Mouse (Mus musculus) hindbrain, embryonic 15.5 days (tissue): ENCODE data around the gene Tuba8. TPM values are rescaled to one million over a fixed set of nuclear protein-coding genes. Genes with fewer than 3 reads are reported as not detected.

Experiments
- ATAC-seq: fragments of 200-750 bp; cut with Nextera tagmentation; 2 replicates; pipeline ENCODE4 v1.8.0; 2017; ENCODE audit warnings: low read depth, moderate number of reproducible peaks, moderate TSS enrichment; ENCODE audit not compliant: low FRiP score
- H3K27ac ChIP-seq: fragments of 300-500 bp; sonication (generic); replicated peaks from 2 replicates; pipeline ENCODE4 v1.5.1; 2015; ENCODE audit warnings: mild to moderate bottlenecking, inconsistent platforms
- H3K27me3 ChIP-seq: fragments of 300-500 bp; sonication (generic); 2 replicates; pipeline ENCODE4 v1.6.1; 2015; ENCODE audit warnings: control low read depth, inconsistent platforms
- H3K36me3 ChIP-seq: fragments of 300-500 bp; sonication (generic); 2 replicates; pipeline ENCODE4 v1.6.1; 2015; ENCODE audit warnings: control low read depth, inconsistent platforms
- H3K4me1 ChIP-seq: fragments of 300-500 bp; sonication (generic); replicated peaks from 2 replicates; pipeline ENCODE4 v1.6.1; 2015; ENCODE audit warnings: control low read depth, inconsistent platforms
- H3K4me2 ChIP-seq: fragments of 300-500 bp; sonication (generic); 2 replicates; pipeline ENCODE4 v1.6.1; 2015; ENCODE audit warnings: moderate library complexity, mild to moderate bottlenecking, inconsistent platforms
- H3K4me3 ChIP-seq: fragments of 300-500 bp; sonication (generic); 2 replicates; pipeline ENCODE4 v1.5.1; 2015; ENCODE audit warnings: mild to moderate bottlenecking, inconsistent platforms
- H3K9ac ChIP-seq: fragments of 300-500 bp; sonication (generic); 2 replicates; pipeline ENCODE4 v1.6.1; 2015; ENCODE audit warnings: inconsistent platforms
- H3K9me3 ChIP-seq: fragments of 300-500 bp; sonication (generic); 2 replicates; pipeline ENCODE4 v1.6.1; 2016; ENCODE audit warnings: control low read depth, inconsistent platforms
- WGBS: fragments of 180-500 bp; shearing (Covaris S2); methylation state at CpG from one replicate; pipeline ENCODE4 v1.1.7; 2015; 5-methylcytosine and 5-hydroxymethylcytosine counted together
- polyA plus RNA-seq: library from polyadenylated mRNA; unstranded; fragments of >200 nt; fragmentation: Nextera tagmentation; extraction: Ambion mirVana; gene quantifications from 2 replicates; pipeline ENCODE4 v1.2.1, GENCODE M21; 2015

Gene Tuba8
- polyA plus RNA-seq, 1 experiment from 2014 or later: 0.96 TPM

DNA sequence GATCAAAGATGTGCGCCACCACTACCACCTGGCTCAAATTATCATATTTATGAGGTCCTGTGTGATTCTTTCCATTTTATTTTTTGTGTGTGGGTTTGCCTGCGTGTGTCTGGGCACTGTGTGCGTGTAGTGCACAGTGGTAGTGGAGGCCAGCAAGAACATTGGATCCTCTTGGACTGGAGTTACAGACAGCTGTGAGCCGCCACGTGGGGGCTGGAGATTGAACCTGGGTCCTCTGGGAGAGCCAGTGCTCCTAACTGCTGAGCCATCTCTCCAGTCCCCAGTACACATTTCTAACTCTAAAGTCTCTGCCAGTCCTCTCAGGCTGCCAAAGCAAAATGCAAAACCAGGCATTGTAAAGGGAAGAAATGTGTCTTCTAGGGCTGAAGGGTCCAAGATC, 4.0 kb upstream of the Tuba8 start:
- 84% methylated on average over 5 of the region's 5 CpGs for WGBS

DNA sequence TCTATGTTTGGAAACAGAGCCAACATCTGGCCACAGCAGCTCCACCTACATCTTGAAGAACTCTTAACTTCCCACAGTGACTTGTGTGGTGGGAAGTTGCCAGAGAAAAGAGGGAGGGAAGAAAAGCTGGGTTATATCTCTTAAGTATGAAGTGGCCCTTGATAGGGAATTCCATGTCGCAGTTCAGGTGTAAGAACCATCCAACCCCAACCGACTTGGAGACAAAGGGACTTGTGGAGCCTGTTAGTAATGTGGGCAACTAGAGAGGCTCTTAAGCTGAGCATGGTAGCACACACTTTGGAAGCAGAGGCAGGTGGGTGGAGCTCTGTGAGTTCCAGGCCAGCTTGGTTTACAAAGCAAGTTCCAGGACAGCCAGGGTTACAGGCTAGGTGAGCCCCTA, 912 bp upstream of the Tuba8 start:
- ATAC-seq: no peak
- WGBS: 82% methylated on average over 2 of the region's 2 CpGs
- H3K9ac ChIP-seq: no peak overlapping the region

More for the DNA sequence above, 4.0 kb upstream of the Tuba8 start:
- H3K4me2 ChIP-seq: no peak overlapping the region
- no peaks in the 10 kb centered on the region for H3K9me3 ChIP-seq
- no peak for ATAC-seq
- H3K4me1 ChIP-seq: peaks cover 15% of the 10 kb centered on the region
- H3K4me3 ChIP-seq: no peak overlapping the region
- no peak overlapping the region for H3K9ac ChIP-seq
- no peak overlapping the region for H3K27ac ChIP-seq
- no peaks in the 10 kb centered on the region for H3K36me3 ChIP-seq
- peaks cover 11% of the 10 kb centered on the region for H3K27me3 ChIP-seq

DNA sequence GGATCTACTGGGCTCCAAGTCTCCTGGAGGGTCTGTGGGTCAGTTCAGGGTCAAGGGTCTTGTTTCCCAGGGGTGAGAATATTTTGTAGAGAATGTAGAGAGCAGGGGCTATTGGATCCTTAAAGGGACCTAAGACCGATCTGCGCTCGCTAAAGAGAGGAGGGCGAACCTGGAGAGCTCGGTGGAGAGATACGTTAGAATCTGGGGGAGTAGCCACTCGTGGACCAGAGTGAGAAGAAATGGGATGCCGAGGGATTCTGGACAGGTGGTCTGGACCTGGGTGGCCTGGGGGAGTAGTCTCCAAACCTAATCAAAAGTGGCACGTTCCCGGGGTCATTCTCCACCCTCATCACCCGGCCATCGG, 412 bp downstream of the Tuba8 start:
- 3% methylated on average over 12 of the region's 12 CpGs for WGBS
- H3K27ac ChIP-seq: no peak overlapping the region
- H3K36me3 ChIP-seq: no peaks in the 10 kb centered on the region
- H3K27me3 ChIP-seq: peaks cover 13% of the 10 kb centered on the region
- H3K9ac ChIP-seq: peak overlapping the region; percentile 63
- ATAC-seq: peak; percentile 61; the same call in 1 of the 2 replicates
- peak overlapping the region; percentile 99 for H3K4me2 ChIP-seq
- peaks cover 17% of the 10 kb centered on the region for H3K4me1 ChIP-seq
- peak overlapping the region; percentile 53 for H3K4me3 ChIP-seq
- H3K9me3 ChIP-seq: no peaks in the 10 kb centered on the region

More for the DNA sequence above, 912 bp upstream of the Tuba8 start:
- H3K4me2 ChIP-seq: no peak overlapping the region
- peaks cover 13% of the 10 kb centered on the region for H3K27me3 ChIP-seq
- no peak overlapping the region for H3K27ac ChIP-seq
- peaks cover 17% of the 10 kb centered on the region for H3K4me1 ChIP-seq
- no peaks in the 10 kb centered on the region for H3K36me3 ChIP-seq
- H3K4me3 ChIP-seq: no peak overlapping the region
- no peaks in the 10 kb centered on the region for H3K9me3 ChIP-seq

DNA sequence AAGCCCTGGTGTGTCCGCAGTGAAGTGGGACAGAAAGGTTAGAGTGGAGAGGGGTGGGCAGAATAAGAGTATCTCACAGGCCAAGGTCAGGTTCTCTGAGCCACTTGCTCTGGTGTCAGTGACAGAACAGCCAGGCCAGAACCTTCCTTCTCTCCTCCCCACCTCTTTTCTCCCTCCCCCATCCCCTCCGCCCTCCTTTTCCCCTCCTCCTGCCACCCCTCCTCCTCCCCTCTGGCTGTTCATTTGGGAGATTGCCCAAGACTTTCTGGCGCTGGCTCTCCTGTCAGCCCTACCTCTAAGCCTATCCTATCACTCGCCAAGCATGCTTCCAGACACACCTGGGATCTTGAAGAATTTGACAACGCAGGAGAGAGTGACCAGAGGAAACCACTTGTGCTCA, 1.2 kb downstream of the Tuba8 start:
- no peak overlapping the region for H3K9ac ChIP-seq
- ATAC-seq: no peak
- peaks cover 17% of the 10 kb centered on the region for H3K4me1 ChIP-seq
- H3K4me3 ChIP-seq: peak overlapping the region; percentile 53
- peak overlapping the region; percentile 99 for H3K4me2 ChIP-seq
- no peaks in the 10 kb centered on the region for H3K36me3 ChIP-seq
- no peaks in the 10 kb centered on the region for H3K9me3 ChIP-seq
- WGBS: 6% methylated on average over 5 of the region's 5 CpGs
- H3K27ac ChIP-seq: no peak overlapping the region
- peaks cover 13% of the 10 kb centered on the region for H3K27me3 ChIP-seq

DNA sequence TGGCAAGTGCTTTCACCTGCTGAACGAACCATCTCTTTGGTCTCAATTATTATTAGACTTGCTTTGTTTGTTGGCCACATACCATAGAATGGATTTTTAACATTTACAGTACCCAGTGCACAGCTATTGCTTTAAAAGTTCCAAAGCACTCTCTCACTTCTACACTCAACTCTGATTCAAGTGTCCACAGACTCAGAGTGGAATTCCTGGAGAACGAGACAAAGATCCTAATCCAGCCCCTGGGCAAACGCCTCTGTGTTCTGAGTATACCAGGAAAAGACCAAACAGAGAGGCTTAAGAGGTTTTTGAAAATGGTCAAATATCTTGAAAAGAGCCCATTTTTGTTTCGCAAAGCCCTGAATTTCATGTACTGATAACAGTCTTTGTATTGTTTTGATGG, 2.5 kb downstream of the Tuba8 start:
- Histone ChIP-seq H3K27me3 (peaks cover 13% of the 10 kb centered on the region), H3K4me2 (no peak overlapping the region), H3K4me3 (no peak overlapping the region), H3K4me1 (peaks cover 17% of the 10 kb centered on the region), H3K9ac (no peak overlapping the region), H3K27ac (no peak overlapping the region), H3K9me3 (no peaks in the 10 kb centered on the region), H3K36me3 (no peaks in the 10 kb centered on the region)
- no peak for ATAC-seq
- 93% methylated on average over 4 of the region's 4 CpGs for WGBS

DNA sequence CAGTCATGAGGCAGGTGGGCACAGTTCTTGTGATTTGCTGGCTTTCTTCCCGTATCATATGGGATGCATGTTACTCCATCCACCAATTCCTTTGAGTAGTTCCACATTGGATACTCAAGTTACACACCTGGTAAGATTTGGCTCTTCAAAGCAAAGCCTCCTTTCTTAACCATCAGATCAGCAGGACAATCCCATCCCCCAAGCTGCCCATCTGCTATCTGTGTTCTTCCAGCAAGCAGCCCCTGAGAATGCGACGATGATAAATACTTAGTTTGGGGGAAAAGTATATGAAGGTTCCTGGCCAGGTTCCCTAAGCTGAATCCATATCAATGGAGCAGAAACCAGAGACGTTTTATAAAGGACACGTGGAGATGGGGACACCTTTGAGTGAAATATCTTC, 3.7 kb downstream of the Tuba8 start:
- no peak overlapping the region for H3K27ac ChIP-seq
- H3K36me3 ChIP-seq: no peaks in the 10 kb centered on the region
- H3K4me2 ChIP-seq: no peak overlapping the region
- no peak overlapping the region for H3K9ac ChIP-seq
- peaks cover 17% of the 10 kb centered on the region for H3K4me1 ChIP-seq
- ATAC-seq: no peak
- peaks cover 11% of the 10 kb centered on the region for H3K27me3 ChIP-seq
- H3K4me3 ChIP-seq: no peak overlapping the region
- H3K9me3 ChIP-seq: no peaks in the 10 kb centered on the region
- WGBS: 90% methylated on average over 5 of the region's 5 CpGs

DNA sequence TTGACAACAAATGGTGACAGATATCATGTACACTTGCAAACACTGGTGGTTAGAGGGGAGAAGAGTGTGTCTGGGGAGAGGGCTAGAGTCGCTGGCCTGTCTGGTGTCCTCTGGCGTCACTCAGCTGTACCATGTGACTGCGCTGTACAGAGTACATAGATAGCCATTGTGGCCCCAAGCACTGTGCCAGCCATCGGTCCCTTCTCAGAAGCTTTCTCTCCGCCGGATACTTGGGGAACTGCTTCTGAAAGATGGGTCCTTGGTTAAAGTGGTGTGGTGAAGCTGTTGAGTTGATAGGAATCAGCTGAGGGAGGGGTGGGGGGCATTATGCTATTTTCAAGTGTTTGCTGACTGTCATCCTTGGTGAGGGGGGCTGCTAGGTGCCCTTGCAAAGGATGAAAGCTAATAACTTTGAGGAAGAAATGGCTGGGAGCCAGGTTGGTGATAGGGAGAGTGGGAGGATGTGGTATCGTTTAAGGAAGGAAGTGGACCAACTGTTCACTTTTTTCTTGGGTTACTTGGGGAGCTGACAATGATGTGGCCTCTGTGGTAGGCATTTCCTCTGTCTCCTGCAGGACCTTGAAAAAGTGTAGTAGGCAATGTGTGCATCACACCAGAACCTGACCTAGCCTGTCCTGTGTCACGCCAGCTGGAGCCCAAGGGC, 4.3 kb downstream of the Tuba8 start:
- Histone ChIP-seq H3K27ac (no peak overlapping the region), H3K36me3 (no peaks in the 10 kb centered on the region), H3K4me1 (peaks cover 17% of the 10 kb centered on the region), H3K4me2 (no peak overlapping the region), H3K27me3 (peaks cover 6% of the 10 kb centered on the region; the same call in 1 of the 2 replicates), H3K4me3 (no peak overlapping the region), H3K9ac (no peak overlapping the region), H3K9me3 (no peaks in the 10 kb centered on the region)
- WGBS: 90% methylated on average over 8 of the region's 8 CpGs
- no peak for ATAC-seq

DNA sequence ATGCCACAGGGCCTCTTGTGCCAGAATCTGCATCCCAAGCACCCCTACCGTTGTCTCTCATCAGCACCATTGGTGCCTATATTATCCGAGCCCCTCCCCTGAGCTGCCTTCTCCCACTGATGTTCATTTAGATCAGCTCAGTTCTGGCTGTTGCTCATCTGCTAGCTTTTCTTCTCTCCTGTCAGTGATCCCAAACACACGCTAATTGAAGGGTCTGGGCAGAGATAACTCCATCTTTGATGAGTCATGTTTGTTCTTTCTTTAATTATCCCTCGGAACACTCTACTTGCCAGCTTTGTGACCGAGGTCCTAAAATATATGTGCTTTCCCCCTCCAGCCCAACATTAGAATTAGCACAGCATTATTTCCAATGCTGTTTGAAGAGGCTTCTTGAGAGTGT, 4.8 kb downstream of the Tuba8 start:
- no peak overlapping the region for H3K4me3 ChIP-seq
- H3K9ac ChIP-seq: no peak overlapping the region
- H3K4me2 ChIP-seq: no peak overlapping the region
- no peaks in the 10 kb centered on the region for H3K9me3 ChIP-seq
- 84% methylated on average over 5 of the region's 5 CpGs for WGBS
- H3K36me3 ChIP-seq: no peaks in the 10 kb centered on the region
- H3K4me1 ChIP-seq: peaks cover 14% of the 10 kb centered on the region
- H3K27me3 ChIP-seq: peaks cover 5% of the 10 kb centered on the region; the same call in 1 of the 2 replicates
- ATAC-seq: no peak
- no peak overlapping the region for H3K27ac ChIP-seq

DNA sequence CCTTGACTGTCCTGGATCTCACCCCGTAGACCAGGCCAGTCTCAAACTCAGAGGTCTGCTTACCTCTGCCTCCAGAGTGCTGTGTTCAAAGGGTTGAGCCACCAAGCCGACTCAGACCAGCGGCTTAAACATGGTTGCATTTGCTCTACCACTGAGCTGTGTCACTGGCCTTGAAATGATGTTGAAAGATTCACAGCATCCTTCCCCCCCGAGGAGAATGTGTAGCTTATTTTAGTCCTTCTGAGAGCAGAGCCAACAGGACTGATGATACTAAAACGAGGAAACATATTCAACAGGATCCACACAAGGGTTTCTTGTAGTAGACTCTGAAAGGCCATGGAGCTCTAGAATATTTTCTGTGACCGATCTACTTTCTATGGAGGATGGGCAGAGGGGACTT, 5.4 kb downstream of the Tuba8 start:
- Histone ChIP-seq H3K4me1 (peaks cover 8% of the 10 kb centered on the region), H3K4me2 (no peak overlapping the region), H3K9ac (no peak overlapping the region), H3K4me3 (no peak overlapping the region), H3K36me3 (no peaks in the 10 kb centered on the region), H3K27ac (no peak overlapping the region), H3K9me3 (no peaks in the 10 kb centered on the region), H3K27me3 (peaks cover 5% of the 10 kb centered on the region; the same call in 1 of the 2 replicates)
- ATAC-seq: no peak
- WGBS: 84% methylated on average over 6 of the region's 6 CpGs

DNA sequence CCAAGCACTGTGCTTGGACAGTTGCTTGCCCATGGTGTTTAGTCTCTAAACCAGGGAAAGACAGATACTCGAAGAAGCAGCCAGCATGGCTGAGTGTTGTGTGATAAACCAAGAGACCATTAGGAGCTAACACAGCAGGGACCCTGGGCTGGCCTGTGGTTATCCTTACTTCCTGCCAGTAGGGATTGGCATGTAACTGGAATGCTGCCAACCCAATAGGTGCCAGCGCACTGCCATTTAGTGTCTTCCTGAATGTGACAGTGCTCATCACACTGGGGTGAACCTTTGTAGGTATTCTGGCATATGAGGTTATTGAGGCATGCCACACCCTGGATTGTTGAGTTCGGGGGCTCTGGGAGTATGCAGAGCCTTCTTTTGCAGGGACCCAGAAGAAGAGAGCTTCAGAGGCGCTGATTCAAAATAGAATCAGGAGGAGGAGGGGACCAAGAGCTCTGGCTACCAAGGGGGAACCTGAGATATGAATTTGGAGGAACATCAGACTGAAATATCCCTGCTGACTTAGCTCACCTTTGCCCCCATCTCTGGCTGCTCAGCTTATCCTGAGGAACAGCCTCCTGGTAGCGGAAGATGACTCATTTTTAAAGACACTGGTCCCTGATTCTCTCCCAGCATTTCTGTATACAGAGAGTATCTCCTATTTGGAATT, 6.2 kb downstream of the Tuba8 start:
- Histone ChIP-seq H3K9me3 (no peaks in the 10 kb centered on the region), H3K4me3 (no peak overlapping the region), H3K4me2 (no peak overlapping the region), H3K36me3 (no peaks in the 10 kb centered on the region), H3K27me3 (no peaks in the 10 kb centered on the region), H3K27ac (no peak overlapping the region), H3K4me1 (no peaks in the 10 kb centered on the region), H3K9ac (no peak overlapping the region)
- ATAC-seq: no peak
- 87% methylated on average over 5 of the region's 5 CpGs for WGBS

DNA sequence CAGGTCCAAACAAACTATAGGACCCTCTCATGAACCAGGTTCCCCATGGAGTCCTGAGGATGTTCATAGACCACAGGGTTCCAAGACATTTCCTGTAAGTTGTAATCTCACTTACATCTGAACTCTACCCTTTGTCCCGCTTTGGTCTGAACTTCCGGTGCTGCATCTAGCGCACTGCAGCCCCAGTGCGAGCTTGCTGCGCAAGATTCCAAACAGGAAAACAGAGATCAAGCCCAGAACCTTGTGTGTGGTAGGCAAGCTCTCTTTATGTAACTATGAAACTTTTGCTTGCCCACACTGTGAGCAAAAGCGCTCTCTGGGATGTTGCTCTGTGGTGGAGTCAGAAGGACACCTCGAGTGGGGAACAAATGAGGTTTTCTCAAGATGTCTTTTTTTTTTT, 7.5 kb downstream of the Tuba8 start:
- no peak overlapping the region for H3K9ac ChIP-seq
- H3K4me2 ChIP-seq: no peak overlapping the region
- 85% methylated on average over 7 of the region's 7 CpGs for WGBS
- no peak overlapping the region for H3K4me3 ChIP-seq
- H3K36me3 ChIP-seq: no peaks in the 10 kb centered on the region
- H3K4me1 ChIP-seq: no peaks in the 10 kb centered on the region
- H3K27ac ChIP-seq: no peak overlapping the region
- ATAC-seq: no peak
- H3K27me3 ChIP-seq: no peaks in the 10 kb centered on the region
- no peaks in the 10 kb centered on the region for H3K9me3 ChIP-seq

DNA sequence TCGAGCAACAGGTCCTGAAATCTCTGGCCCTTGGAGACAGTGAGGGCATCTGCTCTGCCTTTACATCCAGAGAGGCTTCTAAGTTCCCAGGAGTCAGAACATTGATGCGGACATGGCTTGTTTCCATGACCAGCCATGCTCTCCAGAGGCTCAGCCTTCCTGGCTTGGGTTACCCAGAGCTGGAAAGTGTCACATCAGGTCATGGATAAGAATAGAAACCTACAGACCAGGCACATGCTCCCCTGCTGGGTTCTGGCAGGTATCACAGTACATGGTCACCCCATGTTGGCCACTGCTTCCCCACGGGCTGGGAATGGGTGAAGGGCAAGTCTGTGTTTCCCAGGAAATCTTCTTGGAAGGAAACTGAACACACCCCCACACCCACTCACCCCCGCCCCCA, 8.9 kb downstream of the Tuba8 start:
- Histone ChIP-seq H3K27me3 (no peaks in the 10 kb centered on the region), H3K9me3 (no peaks in the 10 kb centered on the region), H3K27ac (no peak overlapping the region), H3K4me2 (no peak overlapping the region), H3K4me1 (no peaks in the 10 kb centered on the region), H3K4me3 (no peak overlapping the region), H3K36me3 (no peaks in the 10 kb centered on the region), H3K9ac (no peak overlapping the region)
- 88% methylated on average over 4 of the region's 4 CpGs for WGBS
- no peak for ATAC-seq
